Mouse (Mus musculus) urinary bladder, postnatal 4 days (tissue): ENCODE data around the gene Defb48.
A peak's percentile ranks its signal among the peaks of the same experiment; 100 is the strongest.

ENCODE experiments used
- DNase-seq, 2 experiments: peaks; one replicate each; pipeline ENCODE4 v3.0.0; 2021 to 2022; ENCODE audit warnings: low spot score in 2 of 2

Defb48 gene

DNA sequence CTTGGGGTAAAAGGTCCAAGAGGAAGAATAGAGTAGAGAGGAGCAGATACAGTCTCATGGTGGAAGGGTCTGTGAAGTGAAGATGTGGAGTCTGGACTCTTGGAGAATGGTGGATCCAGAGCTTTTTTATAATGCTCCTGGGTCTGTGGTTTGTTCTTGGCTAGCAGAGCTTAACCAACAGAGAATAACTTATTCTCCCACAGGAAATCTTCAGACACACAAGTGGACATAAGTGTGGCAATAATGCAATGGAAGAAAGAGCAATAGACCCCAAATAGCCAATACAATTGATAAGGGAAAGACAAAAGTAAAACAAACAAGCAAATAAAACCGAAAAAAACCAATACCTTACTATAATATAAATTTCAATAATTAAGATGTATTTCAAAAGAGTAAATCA lies at the start of gene Defb48:
Gene Defb48 (minus strand): TSS at position 101 of the 400 bp plus-strand sequence.
- no peak for DNase-seq

DNA sequence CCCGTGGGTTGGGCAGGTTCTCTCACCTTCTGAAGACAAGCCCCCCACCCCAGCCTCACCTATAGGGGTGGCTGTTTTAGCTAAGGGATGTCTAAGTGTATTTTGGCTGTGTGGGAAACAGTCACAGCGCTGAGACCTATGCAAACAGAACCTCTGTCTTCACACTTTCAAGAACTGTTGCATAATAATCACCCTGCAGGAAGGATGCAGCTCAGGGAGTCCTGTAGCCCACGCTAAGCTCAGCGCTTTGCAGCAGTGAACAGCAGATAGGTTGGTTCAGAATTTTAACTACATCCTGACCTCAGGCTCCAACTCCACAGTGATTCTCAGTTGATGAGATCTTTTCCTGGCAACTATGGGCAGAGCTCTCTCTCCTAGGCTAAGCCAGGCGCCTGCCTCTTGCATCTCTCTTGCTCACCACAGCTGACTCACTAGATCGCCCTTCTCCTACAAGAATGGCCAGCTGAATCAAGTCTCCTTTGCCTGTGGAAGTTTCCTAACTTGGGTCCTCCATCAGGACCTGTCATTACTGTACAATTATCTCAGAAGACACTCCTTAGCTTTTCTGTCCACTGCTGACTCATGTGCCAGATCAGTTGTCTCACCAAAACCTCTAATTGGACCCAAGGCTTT lies 36.3 kb upstream of the Defb48 start:
- DNase-seq: no peak

DNA sequence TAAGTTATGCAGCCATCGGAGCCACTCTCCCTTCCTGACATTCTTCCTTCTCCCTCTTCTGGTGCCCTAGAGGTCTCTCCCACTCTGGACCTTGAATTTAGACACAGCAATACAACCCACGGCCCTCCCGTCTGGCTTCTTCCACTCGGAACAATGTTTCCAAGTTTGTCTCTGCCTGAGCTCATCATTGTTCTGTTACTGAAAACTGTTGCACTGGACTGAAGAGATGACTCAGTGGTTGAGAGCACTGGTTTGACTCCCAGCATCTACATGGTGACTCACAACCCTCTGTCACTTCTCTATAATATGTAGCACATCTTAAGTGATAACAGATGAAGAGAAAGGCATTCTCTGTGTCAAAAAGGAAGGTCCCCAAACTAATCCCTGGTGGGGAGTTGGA lies 30.4 kb upstream of the Defb48 start:
- DNase-seq: no peak

DNA sequence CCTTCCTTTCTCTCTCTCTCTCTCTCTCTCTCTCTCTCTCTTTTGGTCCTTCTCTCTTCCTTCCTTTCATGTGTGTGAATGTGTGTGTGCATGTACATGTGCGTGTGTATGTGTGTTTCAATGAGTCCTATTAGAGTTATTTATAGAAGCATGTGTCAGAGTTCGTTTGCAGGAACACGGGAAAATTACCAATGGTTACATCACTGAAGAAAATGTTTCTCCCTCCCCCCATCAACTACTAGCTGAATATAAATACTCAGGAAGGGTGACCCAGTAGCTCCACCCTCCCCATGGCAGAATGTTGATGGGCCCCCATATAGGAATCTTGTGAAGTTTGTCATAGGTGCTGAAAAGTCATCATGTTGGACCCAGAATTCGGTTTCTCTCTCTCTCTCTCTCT lies 28.8 kb upstream of the Defb48 start:
- DNase-seq: no peak

DNA sequence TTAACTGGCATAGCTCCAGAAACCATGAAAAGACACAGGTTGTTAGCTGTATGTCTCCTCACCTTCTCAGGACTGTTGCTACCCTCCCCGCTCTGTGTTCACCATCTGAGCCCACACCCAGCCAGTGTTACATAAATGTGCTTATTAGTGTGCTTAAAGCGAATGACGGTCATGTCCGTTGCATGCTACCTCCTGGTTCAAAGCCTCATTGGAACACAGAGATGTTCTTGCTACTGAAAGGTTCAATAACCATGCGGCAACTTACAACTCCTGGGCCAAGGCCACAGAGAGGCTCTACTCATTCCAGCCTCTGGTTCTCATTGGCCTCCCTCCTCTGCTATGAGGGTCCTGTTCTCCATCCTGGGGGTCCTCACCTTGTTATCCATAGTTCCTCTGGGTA lies 27.2 kb upstream of the Defb48 start, which contains the start of gene Defb43:
Gene Defb43 (plus strand): TSS at position 301 of the 400 bp plus-strand sequence.
- no peak for DNase-seq

DNA sequence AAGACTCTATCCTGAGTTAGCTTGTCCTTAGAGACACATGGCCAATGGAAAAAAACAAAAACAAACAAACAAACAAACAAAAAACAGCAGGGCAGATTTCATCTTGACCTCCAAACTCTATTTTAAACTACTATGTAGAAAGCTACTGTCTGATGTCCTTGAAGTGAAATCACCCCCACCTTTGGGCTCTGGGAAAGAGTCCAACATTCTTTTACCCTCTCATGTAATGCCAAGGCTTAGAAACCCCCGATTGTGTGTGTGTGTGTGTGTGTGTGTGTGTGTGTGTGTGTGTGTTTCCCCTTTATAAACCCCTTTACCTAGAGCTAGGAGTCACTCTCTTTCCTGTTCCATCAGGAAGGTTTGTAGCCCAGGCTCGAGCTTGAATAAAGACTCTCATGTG lies 18.3 kb upstream of the Defb48 start:
- no peak for DNase-seq

DNA sequence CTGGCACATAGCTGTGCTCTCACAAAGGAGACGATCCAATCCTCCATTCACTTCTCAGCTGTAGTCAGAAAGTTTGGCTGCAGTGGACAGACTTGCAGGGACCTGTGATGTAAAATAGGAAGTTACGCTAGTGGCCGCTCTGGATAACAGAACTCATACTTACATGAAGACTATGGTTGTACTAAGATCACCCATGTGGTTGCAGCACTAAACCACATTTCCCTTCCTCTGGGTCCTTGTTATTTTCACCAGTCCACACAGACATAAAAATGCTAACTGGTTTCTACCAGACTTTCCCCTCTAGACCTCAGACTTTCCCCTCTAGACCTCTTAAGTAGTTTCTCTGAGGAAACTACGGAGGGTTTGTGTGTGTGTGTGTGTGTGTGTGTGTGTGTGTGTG lies 14.7 kb upstream of the Defb48 start:
- no peak for DNase-seq

DNA sequence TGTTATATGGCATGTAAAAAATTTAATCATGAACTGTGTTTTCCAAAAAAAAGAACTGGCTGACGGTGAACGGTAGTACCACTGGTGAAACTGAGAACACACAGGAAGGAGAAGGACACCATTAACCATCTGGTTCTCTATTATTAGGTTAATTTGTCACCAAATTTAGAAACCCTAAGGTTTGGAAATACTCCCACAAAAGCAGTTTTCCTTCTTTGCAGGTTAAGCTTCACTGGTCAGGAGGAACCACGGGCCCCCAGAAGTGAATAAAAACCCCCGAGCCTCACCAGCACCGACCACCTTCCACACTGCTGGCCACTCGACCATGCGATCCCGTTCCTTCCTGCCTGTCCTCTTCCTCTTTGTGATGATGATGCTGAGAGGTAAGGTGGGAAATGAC lies 13.5 kb upstream of the Defb48 start, which contains the start of gene Defb47:
Gene Defb47 (plus strand): TSS at position 301 of the 400 bp plus-strand sequence.
- DNase-seq: no peak

DNA sequence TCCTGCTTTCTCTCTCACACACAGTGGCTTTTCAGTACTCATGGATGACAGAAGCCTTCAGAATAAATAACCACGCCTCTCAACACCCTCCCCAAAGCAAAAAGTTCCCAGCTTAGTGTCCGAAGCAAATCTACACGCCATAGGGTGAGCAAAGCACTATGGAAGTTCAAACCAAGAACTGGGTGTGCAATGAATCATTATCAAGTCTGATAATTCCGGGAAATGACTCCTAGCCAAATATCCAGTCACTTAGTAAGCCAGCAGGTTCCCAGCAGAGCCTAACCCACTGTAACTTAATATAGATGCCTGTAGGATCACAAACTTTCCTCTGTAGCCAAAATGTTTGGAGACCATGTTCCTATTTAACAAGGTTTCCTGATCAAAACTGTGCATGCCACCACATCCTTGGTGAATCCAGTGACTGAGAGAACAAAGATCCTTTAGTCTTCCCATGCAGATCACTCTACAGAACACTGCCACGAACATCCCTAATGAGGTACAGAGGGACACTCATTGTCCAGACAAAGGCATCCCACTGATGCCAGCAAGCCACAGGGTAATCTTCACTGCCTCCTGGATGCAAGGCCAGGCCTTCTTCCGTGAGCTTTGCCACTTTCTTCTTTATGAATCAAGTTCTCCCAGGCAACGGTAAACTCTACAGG lies 7.7 kb upstream of the Defb48 start:
- no peak for DNase-seq

DNA sequence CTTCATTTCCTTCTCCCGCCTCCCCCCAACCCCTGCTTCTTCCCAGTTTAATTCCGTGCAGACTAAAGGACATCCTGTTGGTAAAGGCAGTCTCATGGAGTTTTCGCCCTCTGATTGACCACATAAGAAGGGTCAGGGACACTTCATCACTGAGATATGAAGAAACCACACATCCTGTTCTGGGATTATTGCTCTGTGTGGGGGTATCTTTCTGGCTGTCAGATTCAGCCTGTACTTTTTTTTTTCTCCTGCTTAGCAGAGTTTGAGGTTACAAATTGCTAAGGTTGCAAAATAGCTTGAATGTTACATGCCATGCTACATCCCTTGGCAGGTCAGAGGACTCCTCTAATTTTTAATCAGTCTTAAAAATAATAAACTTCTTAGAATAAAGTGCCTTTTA lies 7.0 kb upstream of the Defb48 start:
- DNase-seq: no peak

DNA sequence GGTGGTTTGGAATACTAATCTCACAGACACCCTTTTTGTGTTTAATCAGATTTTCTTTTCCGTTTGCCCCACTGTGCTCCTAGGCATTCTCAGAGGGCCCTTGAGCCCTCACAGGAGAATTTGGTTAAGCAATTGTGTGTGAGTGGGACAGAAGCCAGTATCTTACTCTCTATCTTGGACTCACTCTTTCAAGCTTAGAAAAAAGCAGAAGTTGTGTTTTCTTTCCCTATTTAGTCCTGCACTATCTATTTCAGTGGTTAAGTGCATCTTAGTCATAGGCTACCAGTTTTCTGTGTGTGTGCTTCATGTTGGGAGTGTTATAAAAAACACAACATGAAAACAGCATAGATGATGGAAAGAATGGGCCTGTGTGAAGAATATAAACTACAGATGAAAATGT lies 4.5 kb downstream of the Defb48 start:
- no peak for DNase-seq

DNA sequence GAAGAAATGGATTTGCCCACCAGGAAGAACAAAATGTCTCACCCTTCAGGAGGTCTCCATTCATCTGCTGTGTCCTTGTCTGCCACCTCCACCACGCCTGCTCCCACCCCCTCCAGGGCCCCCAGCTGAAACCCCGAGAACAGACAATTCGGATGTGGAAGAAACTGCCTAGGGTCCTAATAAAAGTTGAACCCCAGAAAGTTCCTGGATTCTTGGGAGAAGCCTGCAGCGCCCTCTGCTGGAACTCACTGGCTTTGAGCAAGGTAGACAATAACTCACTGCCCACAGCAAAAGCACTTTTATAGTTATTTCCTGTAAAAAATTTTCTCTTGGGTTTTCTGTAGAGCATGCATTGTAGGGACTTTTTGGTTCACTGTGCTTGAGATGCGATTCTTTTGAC lies 9.3 kb downstream of the Defb48 start:
- peak; percentile 28 to 76 for DNase-seq

DNA sequence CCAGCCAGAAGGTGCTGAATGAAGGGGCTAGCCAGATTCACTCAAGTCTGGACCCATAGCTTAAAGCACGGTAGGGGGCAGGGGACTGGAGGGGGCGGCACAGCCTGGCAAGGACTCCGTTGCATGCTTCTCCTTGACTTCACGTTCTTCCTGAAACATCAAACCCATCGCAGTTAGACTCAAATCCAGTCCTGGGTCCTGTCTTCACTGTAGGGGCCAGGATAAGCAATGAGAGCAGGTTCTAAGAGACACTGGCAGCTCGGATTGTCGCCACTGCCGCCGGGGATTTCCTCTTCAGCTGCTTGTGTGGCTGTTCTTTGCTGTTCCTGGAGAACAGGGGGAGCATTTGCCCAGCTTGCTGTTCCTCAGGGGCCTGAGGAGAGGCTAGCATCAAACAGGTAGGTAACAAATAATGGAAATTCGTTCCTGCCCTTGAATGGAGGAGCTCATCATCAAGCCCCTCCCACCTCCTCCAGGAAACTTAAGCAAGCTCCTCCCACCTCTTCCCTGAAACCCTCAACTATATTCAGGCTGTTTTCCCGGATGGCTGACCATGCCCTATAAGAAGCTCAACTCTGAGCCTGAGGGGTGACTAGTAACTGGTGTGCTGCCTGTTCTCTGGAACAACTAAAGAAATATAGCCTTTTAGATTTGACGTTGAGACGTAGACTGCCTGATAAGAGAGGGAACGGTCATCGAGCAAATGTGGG lies 18.3 kb downstream of the Defb48 start:
- DNase-seq: no peak

DNA sequence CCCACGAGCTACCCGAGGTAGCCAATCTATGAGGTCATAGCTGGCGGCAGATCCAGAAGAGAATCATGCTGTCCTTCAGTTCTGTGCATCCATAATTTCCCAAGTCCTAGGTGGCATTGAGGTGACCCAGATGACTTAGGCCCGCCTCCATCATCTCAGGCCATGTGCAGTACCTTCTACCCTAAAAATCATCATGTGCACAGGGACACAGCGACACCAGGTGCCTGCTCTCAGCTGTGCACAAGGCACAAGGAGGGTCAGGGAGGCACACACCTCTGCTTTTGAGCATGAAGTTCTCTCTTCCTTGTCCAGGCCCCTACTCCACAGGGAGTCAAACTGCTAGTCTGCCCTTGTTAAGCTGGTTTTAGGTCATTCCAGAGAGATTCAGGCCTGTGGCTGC lies 19.0 kb downstream of the Defb48 start:
- DNase-seq: no peak

DNA sequence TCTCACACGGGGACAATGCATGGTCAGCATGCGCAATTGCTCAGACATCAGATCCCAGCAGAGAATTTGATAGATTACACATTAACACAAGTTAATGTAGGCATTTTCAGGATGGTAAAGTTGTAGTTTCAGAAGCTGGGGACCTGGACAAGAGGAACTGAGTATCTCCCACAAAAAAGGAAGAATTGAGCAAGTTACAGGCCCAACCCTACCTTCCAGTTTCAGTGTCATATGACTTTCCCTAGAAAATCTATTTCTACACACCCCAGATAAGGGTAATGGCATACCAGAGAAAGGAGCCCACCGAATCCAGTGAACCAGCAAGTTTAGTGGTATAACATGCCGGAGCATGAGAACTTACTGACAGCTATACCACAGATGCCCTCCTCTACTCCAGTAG lies 20.7 kb downstream of the Defb48 start:
- DNase-seq: no peak

DNA sequence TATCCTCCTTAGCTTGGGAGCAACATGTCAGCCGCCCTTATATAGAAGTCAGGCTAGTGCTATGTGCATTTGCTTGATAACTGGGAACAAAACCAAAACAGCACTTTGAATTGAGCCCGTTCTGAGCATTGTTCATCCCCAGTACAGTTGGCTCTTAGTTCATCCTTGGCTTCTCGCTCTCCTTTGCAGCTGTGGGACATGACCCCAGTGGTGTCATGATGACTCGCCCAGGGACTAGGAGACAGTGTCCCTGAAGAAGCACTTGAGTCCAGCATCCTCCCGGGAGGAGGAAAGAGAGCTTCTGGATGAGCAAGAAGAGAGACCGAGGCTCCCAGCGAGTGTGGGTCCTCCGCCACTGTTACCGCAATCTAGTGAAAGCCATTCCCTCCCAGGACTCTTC lies 28.2 kb downstream of the Defb48 start:
- DNase-seq: no peak

DNA sequence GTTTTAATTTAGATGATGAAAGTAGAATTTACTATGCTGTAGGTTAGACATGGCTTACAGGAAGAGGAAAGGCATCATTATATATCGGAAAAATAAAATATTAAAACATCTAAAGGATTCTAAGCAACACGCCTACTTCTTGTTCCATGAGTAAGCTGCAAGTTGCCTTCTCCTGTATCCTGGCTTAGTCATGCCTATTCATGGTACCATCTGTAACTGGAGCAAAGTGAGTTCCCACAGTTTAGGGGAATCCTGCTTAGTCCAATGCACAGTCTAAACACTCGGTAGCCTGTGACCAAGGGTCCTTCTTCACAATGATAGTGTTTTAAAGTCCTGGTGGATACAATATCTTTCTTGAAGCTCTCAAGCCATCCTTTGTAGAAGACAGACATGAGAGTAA lies 37.5 kb downstream of the Defb48 start:
- DNase-seq: no peak

DNA sequence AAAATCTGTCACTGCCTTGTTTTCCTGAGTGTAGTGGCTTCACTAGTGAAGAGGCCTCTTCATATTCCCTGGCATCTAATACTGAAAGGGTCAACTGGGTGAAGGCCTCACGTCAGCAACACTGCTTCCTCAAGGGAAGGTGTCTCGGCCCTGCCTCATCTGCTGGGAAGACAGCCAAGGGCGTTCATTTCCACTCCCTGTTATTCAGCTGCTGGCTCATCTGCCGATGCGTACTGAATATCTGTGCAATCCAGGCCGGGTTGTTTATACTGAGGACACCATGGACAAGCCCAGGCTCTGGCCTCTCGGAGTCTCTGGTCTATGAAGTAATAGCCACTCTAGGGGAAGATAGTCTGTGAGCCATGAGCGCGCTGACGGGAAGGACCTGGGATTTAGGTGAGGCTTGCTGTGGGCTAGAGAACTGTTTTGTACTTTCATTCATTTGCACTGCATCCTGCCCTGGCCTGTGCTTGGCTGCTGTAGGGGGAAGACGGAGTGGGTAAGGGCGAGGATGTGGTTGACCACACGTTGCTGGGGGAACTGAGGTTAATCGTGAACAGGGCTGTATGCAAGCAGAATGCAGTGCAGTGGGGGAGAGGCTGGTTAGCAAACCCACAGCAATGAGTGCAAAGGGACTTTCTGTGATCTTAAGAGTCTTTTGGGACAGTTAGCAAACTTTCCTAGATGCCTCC lies 43.8 kb downstream of the Defb48 start:
- peak; percentile 43 to 65 for DNase-seq

DNA sequence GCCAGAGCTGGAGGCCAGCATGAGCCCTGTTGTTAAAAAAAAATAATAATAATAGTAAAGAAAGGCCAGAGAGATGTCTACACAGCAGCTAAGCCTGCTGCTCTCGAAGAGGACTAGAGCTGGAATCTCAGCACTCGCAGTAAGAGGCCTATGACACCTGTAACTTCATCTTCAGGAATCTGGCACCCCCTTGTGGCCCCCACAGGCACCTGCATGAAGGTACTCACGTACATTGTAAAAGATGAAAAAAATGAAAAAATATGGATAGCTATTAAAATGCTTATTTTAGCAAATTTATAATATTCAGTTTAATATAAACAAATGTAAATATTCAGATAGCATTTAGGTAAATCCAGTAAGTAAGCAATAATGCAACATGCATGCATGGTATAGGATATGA lies 44.9 kb downstream of the Defb48 start:
- DNase-seq: no peak

DNA sequence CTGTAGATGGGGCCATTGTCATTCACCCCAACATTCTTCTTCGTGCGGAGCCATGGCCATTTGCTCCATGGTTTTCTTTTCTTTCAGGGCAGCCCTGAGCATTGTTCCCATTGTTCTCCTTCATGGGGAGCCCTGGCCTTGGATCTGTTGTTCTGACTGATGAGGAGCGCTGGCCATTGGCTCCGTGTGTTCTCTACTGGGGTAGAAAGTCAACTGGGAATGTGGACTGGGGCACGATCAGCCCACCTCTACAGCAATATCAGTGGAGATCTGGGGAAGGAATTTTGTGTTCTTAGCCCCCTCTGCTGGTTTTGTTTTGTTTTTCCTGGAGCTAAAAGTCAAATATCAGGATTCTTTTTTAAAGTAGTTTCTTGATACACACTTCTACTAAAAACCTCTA lies 46.6 kb downstream of the Defb48 start:
- no peak for DNase-seq

DNA sequence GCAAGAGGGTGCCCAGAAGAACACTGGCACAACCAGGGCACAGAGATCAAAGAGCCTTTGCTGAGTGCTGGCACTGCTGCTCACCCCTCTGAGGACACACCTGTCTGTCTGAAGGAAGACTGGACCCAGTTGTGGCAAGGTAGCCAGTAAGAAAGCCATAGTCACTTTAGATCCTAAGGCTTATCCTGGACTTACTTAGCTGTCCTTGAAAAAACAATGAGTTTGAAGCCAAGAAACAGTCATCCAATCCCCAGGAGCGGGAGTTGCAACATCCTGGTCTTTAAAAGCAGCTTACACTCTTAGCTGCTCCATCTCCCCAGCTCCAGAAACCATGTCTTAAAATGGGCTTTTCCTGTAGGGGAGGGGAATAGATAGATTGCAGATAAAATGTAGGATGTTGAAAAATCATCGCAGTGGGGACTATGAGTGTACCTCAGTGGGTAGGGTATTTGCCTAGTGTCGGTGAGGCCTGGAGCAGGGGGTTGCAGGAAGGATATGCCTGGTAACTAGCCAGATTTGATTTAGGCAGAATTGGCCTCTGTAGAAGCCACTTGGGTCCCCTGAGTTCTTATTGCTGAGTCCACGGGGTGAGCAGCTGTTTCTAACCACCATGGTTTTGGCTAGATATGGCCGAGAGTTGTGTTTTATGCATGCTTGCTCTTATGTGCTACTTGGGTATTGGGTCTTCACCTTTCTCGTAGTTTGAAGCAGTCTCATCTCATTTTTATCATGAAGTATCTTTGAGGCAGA lies 47.5 kb downstream of the Defb48 start:
- DNase-seq: no peak

DNA sequence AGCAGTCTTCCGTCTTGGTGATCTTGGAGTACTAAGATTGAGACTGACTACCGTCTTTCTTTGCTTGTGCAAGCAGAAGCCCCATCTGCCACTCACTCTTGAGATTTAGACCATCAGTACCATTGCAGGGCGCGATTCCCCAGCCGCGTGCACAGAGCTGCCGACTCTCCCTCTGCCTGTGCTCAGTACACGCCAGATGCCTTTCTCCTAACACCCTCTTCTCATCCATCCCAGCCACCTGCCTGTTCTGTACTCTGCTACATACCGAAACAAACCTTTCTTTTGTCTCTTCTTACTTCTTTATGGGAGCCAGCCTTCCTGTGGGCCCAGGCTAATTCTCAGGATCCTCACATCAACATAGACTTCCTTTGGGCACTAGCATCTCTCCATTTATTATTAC lies 48.9 kb downstream of the Defb48 start:
- DNase-seq: no peak
